In the genomic region with DNA sequence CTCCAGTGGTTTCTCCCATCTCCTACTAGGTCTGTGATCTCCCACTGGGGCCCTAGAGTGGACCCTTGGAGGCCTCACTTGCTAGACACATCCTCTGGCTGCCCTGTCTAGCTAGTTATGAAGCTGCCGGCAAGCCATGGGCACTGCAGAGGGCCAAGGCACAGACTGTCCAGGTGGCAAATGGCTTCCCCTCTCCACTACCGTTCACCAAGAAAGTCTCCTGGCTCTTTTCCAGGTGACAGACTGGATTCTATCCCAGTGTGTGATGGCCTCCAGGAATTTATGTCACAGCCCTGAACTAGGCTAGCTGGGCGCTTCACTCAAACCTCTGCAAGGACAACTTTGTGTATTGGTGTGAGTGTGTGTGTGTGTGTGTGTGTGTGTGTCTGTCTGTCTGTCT, we compare ENCODE assay signal across 11 mouse cellular contexts. TPM values are rescaled to one million over a fixed set of nuclear protein-coding genes. Genes with fewer than 3 reads are reported as not detected.
A peak's percentile ranks its signal among the peaks of the same experiment; 100 is the strongest.
DNase-seq lines count a peak whose midpoint lies in the region; ATAC-seq lines count a peak whose summit lies in the region.
"Had no signal": no experiment of that assay in that cellular context is flagged by ENCODE, and none has a peak within 500 bp of the region (broad histone marks: within the 10 kb centered on the region; RNA-seq: fewer than 3 reads in every experiment).

No protein-coding gene starts in this region.

- no peaks in the 10 kb centered on the region for H3K36me3 ChIP-seq in heart, embryonic 10.5 days
- H3K36me3 ChIP-seq in midbrain, embryonic 10.5 days = no peaks in the 10 kb centered on the region
- no peaks in the 10 kb centered on the region for H3K36me3 ChIP-seq in midbrain, embryonic 16.5 days (ENCODE audit: control insufficient read depth, insufficient read depth, low read length)
- H3K36me3 ChIP-seq: neural tube, embryonic 13.5 days had no signal

- peaks cover 30% of the 10 kb centered on the region for H3K4me1 ChIP-seq in heart, embryonic 10.5 days
- peaks cover 59% of the 10 kb centered on the region for H3K4me1 ChIP-seq in midbrain, embryonic 10.5 days
- no peaks in the 10 kb centered on the region; the same call in 1 of the 2 replicates for H3K4me1 ChIP-seq in midbrain, embryonic 16.5 days (ENCODE audit: control insufficient read depth, insufficient read depth, low read length)

- DNase-seq in heart, adult 11 months = peak; percentile 91
- no peak for DNase-seq in heart, embryonic 10.5 days (ENCODE audit: low spot score)
- no peak for DNase-seq in midbrain, embryonic 10.5 days (ENCODE audit: low spot score)
- peak; percentile 51 to 60 for DNase-seq in cerebellum, postnatal 36 days
- DNase-seq in skeletal muscle tissue, adult 2 months (ENCODE audit: low read depth, low spot score) = peak; percentile 60
- DNase-seq in urinary bladder, postnatal 36 days (ENCODE audit: low spot score in 2 of 2) = no peak
- no peak for DNase-seq in B cell, adult 2 months
- DNase-seq: lung, adult 2 months; right cerebral cortex, postnatal 25 days had no signal

- no peak overlapping the region for H3K4me2 ChIP-seq in midbrain, embryonic 16.5 days (ENCODE audit: low read length)
- H3K4me2 ChIP-seq: neural tube, embryonic 13.5 days had no signal

- H3K4me3 ChIP-seq in heart, embryonic 10.5 days = no peak overlapping the region
- H3K4me3 ChIP-seq in midbrain, embryonic 10.5 days = no peak overlapping the region
- no peak overlapping the region for H3K4me3 ChIP-seq in midbrain, embryonic 16.5 days (ENCODE audit: low read depth, low read length)
- H3K4me3 ChIP-seq: neural tube, embryonic 13.5 days had no signal

- ATAC-seq in midbrain, embryonic 16.5 days = no peak

- 69% methylated on average over 3 of the region's 3 CpGs for WGBS in heart, embryonic 10.5 days
- WGBS in midbrain, embryonic 10.5 days = 94% methylated on average over 3 of the region's 3 CpGs
- 75% methylated on average over 3 of the region's 3 CpGs for WGBS in midbrain, embryonic 16.5 days

- no peaks in the 10 kb centered on the region for H3K27me3 ChIP-seq in heart, embryonic 10.5 days (ENCODE audit: insufficient read depth, poor library complexity, severe bottlenecking)
- H3K27me3 ChIP-seq in midbrain, embryonic 10.5 days (ENCODE audit: low read depth, poor library complexity, severe bottlenecking) = peaks cover 17% of the 10 kb centered on the region
- H3K27me3 ChIP-seq in midbrain, embryonic 16.5 days (ENCODE audit: control insufficient read depth, insufficient read depth, low read depth, low read length) = no peaks in the 10 kb centered on the region
- H3K27me3 ChIP-seq: neural tube, embryonic 13.5 days had no signal

- H3K9ac ChIP-seq in midbrain, embryonic 16.5 days (ENCODE audit: low read depth, low read length) = no peak overlapping the region
- H3K9ac ChIP-seq: neural tube, embryonic 13.5 days had no signal

- no peak overlapping the region for H3K27ac ChIP-seq in heart, embryonic 10.5 days
- peak overlapping the region; percentile 33 for H3K27ac ChIP-seq in midbrain, embryonic 10.5 days (replicated peaks)
- no peak overlapping the region for H3K27ac ChIP-seq in midbrain, embryonic 16.5 days (ENCODE audit: low read length)
- H3K27ac ChIP-seq: neural tube, embryonic 13.5 days had no signal

- H3K9me3 ChIP-seq in heart, embryonic 10.5 days = no peaks in the 10 kb centered on the region
- no peaks in the 10 kb centered on the region for H3K9me3 ChIP-seq in midbrain, embryonic 10.5 days (replicated peaks)
- H3K9me3 ChIP-seq in midbrain, embryonic 16.5 days (replicated peaks; ENCODE audit: control insufficient read depth, low read length, poor library complexity, severe bottlenecking) = no peaks in the 10 kb centered on the region
- H3K9me3 ChIP-seq: neural tube, embryonic 13.5 days had no signal

RNA-seq across cellular contexts. Expression of a gene that starts 35.0 kb away (rescaled TPM):
- polyA plus RNA-seq in heart, embryonic 10.5 days (2016; fragmentation: Nextera tagmentation; extraction: Ambion mirVana) = 1.1 and 2.1 TPM in 2 replicates
- polyA plus RNA-seq in midbrain, embryonic 10.5 days (2016; fragmentation: Nextera tagmentation; extraction: Ambion mirVana) = 1.7 and 1.9 TPM in 2 replicates
- 0.97 and 1.7 TPM in 2 replicates for polyA plus RNA-seq in midbrain, embryonic 16.5 days (2015; fragmentation: Nextera tagmentation; extraction: Ambion mirVana)

Comparison
In these comparisons a context has a peak if more than half of its experiments do, and no peak if none do; other contexts are left out.
1. DNase-seq: peak in heart, adult 11 months (single experiment), cerebellum, postnatal 36 days (2 of 2) and skeletal muscle tissue, adult 2 months (single experiment); none in heart, embryonic 10.5 days (single experiment), midbrain, embryonic 10.5 days (single experiment), urinary bladder, postnatal 36 days (0 of 2) and B cell, adult 2 months (0 of 2).